Comparison of ENCODE assay signal across 22 mouse cellular contexts in the genomic region with DNA sequence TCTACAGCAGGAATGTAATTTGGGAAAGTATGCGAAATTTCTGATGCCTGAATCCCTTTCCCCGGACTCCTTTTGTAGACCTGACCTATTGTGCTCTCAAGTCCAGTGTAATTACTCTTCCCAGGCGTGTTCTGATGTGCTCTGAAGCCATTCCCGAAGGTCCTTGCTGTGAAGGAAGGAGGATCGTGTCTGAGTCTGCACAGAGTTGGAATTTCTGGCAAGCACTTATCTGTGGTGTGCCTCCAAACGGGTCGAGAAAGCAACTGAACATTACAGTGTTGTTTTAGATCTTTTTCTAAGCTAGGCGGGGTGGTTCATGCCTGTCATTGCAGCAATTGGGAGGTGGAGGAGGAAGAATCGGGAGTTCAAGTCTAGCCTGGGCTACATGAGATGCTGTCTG.
A peak's percentile ranks its signal among the peaks of the same experiment; 100 is the strongest.
DNase-seq lines count a peak whose midpoint lies in the region; ATAC-seq and TF ChIP-seq lines count a peak whose summit lies in the region.
"Had no signal": no experiment of that assay in that cellular context is flagged by ENCODE, and none has a peak within 500 bp of the region (broad histone marks: within the 10 kb centered on the region; RNA-seq: fewer than 3 reads in every experiment).

No protein-coding gene starts in this region.

- H3K9ac ChIP-seq in heart, embryonic 11.5 days (ENCODE audit: low read depth, low read length), result no peak overlapping the region
- no peak overlapping the region for H3K9ac ChIP-seq in heart, postnatal 0 days (replicated peaks; ENCODE audit: low read depth, low read length)
- H3K9ac ChIP-seq in forebrain, embryonic 13.5 days, result no peak overlapping the region
- H3K9ac ChIP-seq: embryonic facial prominence, embryonic 12.5 days; heart, embryonic 13.5 days; hindbrain, embryonic 15.5 days had no signal

- TF ChIP-seq EP300 in heart, postnatal 0 days (IDR thresholded peaks at IDR 0.05; ENCODE audit: low read depth), result no peak

- H3K27ac ChIP-seq in heart, embryonic 11.5 days (ENCODE audit: low read depth, low read length), result no peak overlapping the region
- H3K27ac ChIP-seq in heart, postnatal 0 days (ENCODE audit: low read depth), result no peak overlapping the region
- H3K27ac ChIP-seq in forebrain, embryonic 13.5 days, result no peak overlapping the region
- H3K27ac ChIP-seq: embryonic facial prominence, embryonic 12.5 days; heart, embryonic 13.5 days; hindbrain, embryonic 15.5 days had no signal

- no peaks in the 10 kb centered on the region for H3K9me3 ChIP-seq in heart, embryonic 11.5 days (replicated peaks; ENCODE audit: control insufficient read depth, low read length)
- no peaks in the 10 kb centered on the region for H3K9me3 ChIP-seq in heart, postnatal 0 days (replicated peaks; ENCODE audit: control insufficient read depth, low read length)
- H3K9me3 ChIP-seq in forebrain, embryonic 13.5 days (replicated peaks), result no peaks in the 10 kb centered on the region
- H3K9me3 ChIP-seq: embryonic facial prominence, embryonic 12.5 days; heart, embryonic 13.5 days; hindbrain, embryonic 15.5 days had no signal

- peak; percentile 36 to 58 for DNase-seq in adrenal gland, adult (ENCODE audit: inconsistent age in 2 of 2, low spot score in 1 of 2)
- no peak for DNase-seq in adrenal gland, postnatal 4 days (ENCODE audit: low spot score in 2 of 2)
- DNase-seq in heart, adult 9 months (ENCODE audit: low spot score in 2 of 2), result peak; percentile 19 to 33
- peak; percentile 10 for DNase-seq in lung, postnatal 36 days
- no peak for DNase-seq in lung, adult 18-20 months
- DNase-seq in heart, postnatal 0 days (ENCODE audit: low spot score), result peak; percentile 9
- DNase-seq: adrenal gland, adult 2 months; adrenal gland, postnatal 25 days; B cell, adult 2 months; cerebellum, adult 2 months; cerebellum, postnatal 10 days; gastrocnemius, postnatal 10 days had no signal

- 67% methylated on average over 9 of the region's 9 CpGs for WGBS in heart, embryonic 11.5 days (ENCODE audit: insufficient replicate concordance)
- WGBS in heart, postnatal 0 days, result 34% methylated on average over 9 of the region's 9 CpGs
- WGBS in forebrain, embryonic 13.5 days, result 73% methylated on average over 9 of the region's 9 CpGs

- H3K4me3 ChIP-seq in heart, embryonic 11.5 days (ENCODE audit: low read depth, low read length), result no peak overlapping the region
- H3K4me3 ChIP-seq in heart, postnatal 0 days (ENCODE audit: low read depth, low read length), result no peak overlapping the region
- no peak overlapping the region for H3K4me3 ChIP-seq in forebrain, embryonic 13.5 days
- H3K4me3 ChIP-seq: embryonic facial prominence, embryonic 12.5 days; heart, embryonic 13.5 days; hindbrain, embryonic 15.5 days had no signal

- no peak for ATAC-seq in heart, embryonic 11.5 days (replicated peaks; ENCODE audit: insufficient number of reproducible peaks, low FRiP score, low TSS enrichment)
- ATAC-seq in heart, postnatal 0 days (ENCODE audit: insufficient read depth, low read depth), result no peak
- ATAC-seq in forebrain, embryonic 13.5 days, result no peak
- ATAC-seq: activated CD4-positive, CD25-positive, alpha-beta regulatory T cell, adult 4 months; CD4-positive, CD25-positive, alpha-beta regulatory T cell, adult 4 months; forebrain, embryonic 16.5 days; intestine, embryonic 16.5 days had no signal

- H3K27me3 ChIP-seq in heart, embryonic 11.5 days (ENCODE audit: control insufficient read depth, insufficient read depth, low read length), result no peaks in the 10 kb centered on the region
- no peaks in the 10 kb centered on the region for H3K27me3 ChIP-seq in heart, postnatal 0 days (ENCODE audit: control insufficient read depth, insufficient read depth, low read length)
- no peaks in the 10 kb centered on the region for H3K27me3 ChIP-seq in forebrain, embryonic 13.5 days
- H3K27me3 ChIP-seq: embryonic facial prominence, embryonic 12.5 days; heart, embryonic 13.5 days; hindbrain, embryonic 15.5 days had no signal

- no peak overlapping the region for H3K4me2 ChIP-seq in heart, embryonic 11.5 days
- no peak overlapping the region for H3K4me2 ChIP-seq in heart, postnatal 0 days (ENCODE audit: low read depth, low read length)
- H3K4me2 ChIP-seq in forebrain, embryonic 13.5 days, result no peak overlapping the region
- H3K4me2 ChIP-seq: embryonic facial prominence, embryonic 12.5 days; heart, embryonic 13.5 days; hindbrain, embryonic 15.5 days had no signal

- no peaks in the 10 kb centered on the region for H3K4me1 ChIP-seq in heart, embryonic 11.5 days (ENCODE audit: control insufficient read depth, insufficient read depth, low read length)
- no peaks in the 10 kb centered on the region for H3K4me1 ChIP-seq in heart, postnatal 0 days (ENCODE audit: control insufficient read depth, insufficient read depth)
- no peaks in the 10 kb centered on the region for H3K4me1 ChIP-seq in forebrain, embryonic 13.5 days
- H3K4me1 ChIP-seq: hindbrain, embryonic 15.5 days had no signal

- TF ChIP-seq CTCF in heart, postnatal 0 days (IDR thresholded peaks at IDR 0.05; ENCODE audit: low read depth), result no peak

- H3K36me3 ChIP-seq in heart, embryonic 11.5 days (ENCODE audit: control insufficient read depth, insufficient read depth, low read length), result no peaks in the 10 kb centered on the region
- H3K36me3 ChIP-seq in heart, postnatal 0 days (replicated peaks; ENCODE audit: control insufficient read depth, insufficient read depth, low read length), result no peaks in the 10 kb centered on the region
- H3K36me3 ChIP-seq in forebrain, embryonic 13.5 days (ENCODE audit: poor library complexity, severe bottlenecking), result no peaks in the 10 kb centered on the region
- H3K36me3 ChIP-seq: embryonic facial prominence, embryonic 12.5 days; G1E; heart, embryonic 13.5 days; hindbrain, embryonic 15.5 days had no signal

Comparison
In these comparisons a context has a peak if more than half of its experiments do, and no peak if none do; other contexts are left out.
1. DNase-seq: peak in adrenal gland, adult (2 of 2), heart, adult 9 months (2 of 2), lung, postnatal 36 days (single experiment) and heart, postnatal 0 days (single experiment); none in adrenal gland, postnatal 4 days (0 of 2) and lung, adult 18-20 months (0 of 2).